Mouse (Mus musculus) spleen, adult 2 months (tissue): ENCODE measurements around the gene Fcrlb. TPM values are rescaled to one million over a fixed set of nuclear protein-coding genes. Genes with fewer than 3 reads are reported as not detected.

ENCODE experiments used
- DNase-seq, 2 experiments: peaks; one replicate each; pipeline versions ENCODE4 v3.0.0 to v3.0.0-alpha.2; 2012 to 2021; ENCODE audit warnings: low spot score in 2 of 2, low read depth in 1 of 2
- H3K27ac ChIP-seq: fragments of 200-500 bp; 2 replicates; pipeline ENCODE4 v1.5.1; 2012; ENCODE audit warnings: low read length, inconsistent platforms; ENCODE audit not compliant: insufficient read depth
- H3K27me3 ChIP-seq: fragments of 200-500 bp; 2 replicates; pipeline ENCODE4 v1.6.1; 2012; ENCODE audit warnings: mild to moderate bottlenecking, moderate library complexity, low read length, inconsistent platforms; ENCODE audit not compliant: control insufficient read depth, insufficient read depth
- H3K36me3 ChIP-seq: fragments of 200-500 bp; 2 replicates; pipeline ENCODE4 v1.6.1; 2012; ENCODE audit warnings: mild to moderate bottlenecking, low read length, inconsistent platforms; ENCODE audit not compliant: control insufficient read depth, insufficient read depth
- H3K4me1 ChIP-seq: fragments of 200-500 bp; 2 replicates; pipeline ENCODE4 v1.6.1; 2011; ENCODE audit warnings: inconsistent platforms; ENCODE audit not compliant: control insufficient read depth, insufficient read depth, insufficient read length
- H3K4me3 ChIP-seq: fragments of 200-500 bp; 2 replicates; pipeline ENCODE4 v1.5.1; 2011; ENCODE audit warnings: mild to moderate bottlenecking, inconsistent platforms; ENCODE audit not compliant: insufficient read depth, insufficient read length; ENCODE audit errors: extremely low read depth
- CTCF ChIP-seq: fragments of 200-500 bp; IDR thresholded peaks from 2 replicates; pipeline ENCODE4 v1.5.1; 2011; ENCODE audit warnings: mild to moderate bottlenecking, inconsistent platforms; ENCODE audit not compliant: insufficient read depth, insufficient read length, insufficient replicate concordance; ENCODE audit errors: extremely low read depth
- POLR2A ChIP-seq: fragments of 200-500 bp; IDR thresholded peaks from 2 replicates; pipeline ENCODE4 v1.6.1; 2011; ENCODE audit warnings: low read depth, low read length, inconsistent platforms
- WGBS: fragments of 180-500 bp; shearing (Covaris S2); methylation state at CpG from one replicate; pipeline ENCODE4 v1.1.7; 2018; 5-methylcytosine and 5-hydroxymethylcytosine counted together
- polyA plus RNA-seq: library from polyadenylated mRNA; depleted of rRNA; stranded (reverse); fragments of >200 nt; gene quantifications from 2 replicates; pipeline ENCODE4 v1.2.3, GENCODE M21; 2012

Gene Fcrlb
- polyA plus RNA-seq, 1 experiment: 1.5 TPM

- DNase-seq: no peak
- no peaks in the 10 kb centered on the region for H3K27me3 ChIP-seq
- H3K27ac ChIP-seq: peak overlapping the region; percentile 30; the same call in 1 of the 2 replicates
- H3K4me1 ChIP-seq: peaks cover 6% of the 10 kb centered on the region; the same call in 1 of the 2 replicates
- TF ChIP-seq CTCF (no peak), POLR2A (no peak)
- WGBS: 24% methylated on average over 5 of the region's 5 CpGs
- no peak overlapping the region for H3K4me3 ChIP-seq
- no peaks in the 10 kb centered on the region for H3K36me3 ChIP-seq
Measured at GRCm38 (mm10) chr1:170896651-170897281, 16.0 kb downstream of the Fcrlb start.

GRCm38 (mm10) chr1:170894603-170895602 is 17.8 kb downstream of the Fcrlb start:
- DNase-seq: peak in 1 of 2 experiments; percentile 52
- Histone ChIP-seq H3K27ac (no peak overlapping the region), H3K4me1 (peaks cover 6% of the 10 kb centered on the region; the same call in 1 of the 2 replicates), H3K4me3 (no peak overlapping the region), H3K27me3 (no peaks in the 10 kb centered on the region), H3K36me3 (no peaks in the 10 kb centered on the region)
- no peak for TF ChIP-seq CTCF
- TF ChIP-seq POLR2A: no peak
- 59% methylated on average over 9 of the region's 9 CpGs for WGBS

GRCm38 (mm10) chr1:170892279-170892678 is 20.5 kb downstream of the Fcrlb start:
- DNase-seq: no peak
- Histone ChIP-seq H3K4me1 (peaks cover 3% of the 10 kb centered on the region; the same call in 1 of the 2 replicates), H3K4me3 (no peak overlapping the region), H3K27ac (no peak overlapping the region), H3K27me3 (no peaks in the 10 kb centered on the region), H3K36me3 (no peaks in the 10 kb centered on the region)
- WGBS: 81% methylated on average over 1 of the region's 1 CpGs
- TF ChIP-seq CTCF (no peak), POLR2A (no peak)

- Histone ChIP-seq H3K4me3 (no peak overlapping the region), H3K36me3 (no peaks in the 10 kb centered on the region), H3K27ac (no peak overlapping the region), H3K27me3 (no peaks in the 10 kb centered on the region), H3K4me1 (peaks cover 1% of the 10 kb centered on the region; the same call in 1 of the 2 replicates)
- DNase-seq: no peak
- no peak for TF ChIP-seq CTCF
- no peak for TF ChIP-seq POLR2A
- 84% methylated on average over 2 of the region's 2 CpGs for WGBS
Measured at GRCm38 (mm10) chr1:170891646-170892045, 21.1 kb downstream of the Fcrlb start.

GRCm38 (mm10) chr1:170889310-170889709 is 23.4 kb downstream of the Fcrlb start:
- Histone ChIP-seq H3K4me3 (no peak overlapping the region), H3K36me3 (no peaks in the 10 kb centered on the region), H3K27ac (no peak overlapping the region), H3K4me1 (peaks cover 2% of the 10 kb centered on the region; the same call in 1 of the 2 replicates), H3K27me3 (no peaks in the 10 kb centered on the region)
- no peak for DNase-seq
- TF ChIP-seq CTCF: no peak
- TF ChIP-seq POLR2A: no peak
- WGBS: 86% methylated on average over 4 of the region's 4 CpGs

- TF ChIP-seq CTCF (no peak), POLR2A (no peak)
- Histone ChIP-seq H3K27ac (no peak overlapping the region), H3K4me1 (peaks cover 2% of the 10 kb centered on the region; the same call in 1 of the 2 replicates), H3K4me3 (no peak overlapping the region), H3K36me3 (no peaks in the 10 kb centered on the region; the same call in none of the 2 replicates), H3K27me3 (no peaks in the 10 kb centered on the region)
- WGBS: 61% methylated on average over 6 of the region's 6 CpGs
- no peak for DNase-seq
Measured at GRCm38 (mm10) chr1:170886044-170886458, 26.7 kb downstream of the Fcrlb start.
